Mouse (Mus musculus) heart, adult 18-20 months (tissue): ENCODE results near the gene Duxbl3. TPM values are rescaled to one million over a fixed set of nuclear protein-coding genes. Genes with fewer than 3 reads are reported as not detected.
"Not testable (repeated sequence)": the region's sequence is repeated elsewhere in the genome, so short reads cannot be mapped to it uniquely, and the experiment has no call there.

Source experiments
- DNase-seq, 2 experiments: peaks; one replicate each; pipeline ENCODE4 v3.0.0; 2021 to 2022; ENCODE audit warnings: mixed read lengths in 1 of 2
- long read RNA-seq, 2 experiments: library from polyadenylated mRNA; stranded (forward); transcript quantifications; one replicate each; pipeline ENCODE4 v2.0.0; 2021
- total RNA-seq, 2 experiments: library from RNA; stranded (reverse); gene quantifications; 2 replicates each; pipeline ENCODE4 v1.2.3; 2021

Duxbl3 gene
- total RNA-seq, result not detected
- long read RNA-seq, experiment 1, result 0 reads
- long read RNA-seq, experiment 2, result 0 reads

GRCm38 (mm10) chr14:26257756-26258617, at the start of gene Duxbl3:
TSS of gene Duxbl3 (plus strand) at chr14:26257962.
- not testable (repeated sequence) for DNase-seq

- not testable (repeated sequence) for DNase-seq
Measured at GRCm38 (mm10) chr14:26216233-26217000, 41.3 kb upstream of the Duxbl3 start.

- not testable (repeated sequence) for DNase-seq
Measured at GRCm38 (mm10) chr14:26237183-26237582, 20.6 kb upstream of the Duxbl3 start.

GRCm38 (mm10) chr14:26258729-26259128, 967 bp downstream of the Duxbl3 start:
- not testable (repeated sequence) for DNase-seq

GRCm38 (mm10) chr14:26286737-26287136, 29.0 kb downstream of the Duxbl3 start:
- DNase-seq, result not testable (repeated sequence)

GRCm38 (mm10) chr14:26293859-26294258, 36.1 kb downstream of the Duxbl3 start:
- DNase-seq, result no peak

GRCm38 (mm10) chr14:26297055-26297454, 39.3 kb downstream of the Duxbl3 start:
- DNase-seq, result no peak

GRCm38 (mm10) chr14:26297484-26297883, 39.7 kb downstream of the Duxbl3 start:
- DNase-seq, result no peak

GRCm38 (mm10) chr14:26303111-26303510, 45.3 kb downstream of the Duxbl3 start:
- peak; percentile 22 to 75 for DNase-seq

GRCm38 (mm10) chr14:26306032-26306431, 48.3 kb downstream of the Duxbl3 start:
- no peak for DNase-seq

- DNase-seq, result no peak
Measured at GRCm38 (mm10) chr14:26308813-26309212, 51.1 kb downstream of the Duxbl3 start.

GRCm38 (mm10) chr14:26309511-26309910, 51.7 kb downstream of the Duxbl3 start:
- DNase-seq, result no peak

GRCm38 (mm10) chr14:26316246-26316730, 58.5 kb downstream of the Duxbl3 start:
- peak; percentile 13 to 17 for DNase-seq

Other genes with a start within 250 kb of the Duxbl3 start
- gene Gm9780, start 215.3 kb upstream of the Duxbl3 start, total RNA-seq, result 10 to 100 TPM; 14.1 to 17.5 TPM
- gene Tmem254c, start 190.6 kb upstream of the Duxbl3 start, total RNA-seq, result 1 to 10 TPM; 1.6 to 4.7 TPM
- not detected for gene Cphx2, start 176.4 kb upstream of the Duxbl3 start, total RNA-seq
- not detected for gene Cphx3, start 175.7 kb upstream of the Duxbl3 start, total RNA-seq
- not detected for gene Duxbl2, start 139.6 kb upstream of the Duxbl3 start, total RNA-seq
- 10 to 100 TPM; 44.7 to 50.6 TPM for gene Plac9b, start 75.5 kb upstream of the Duxbl3 start, total RNA-seq
- gene Tmem254b, start 50.9 kb upstream of the Duxbl3 start, total RNA-seq, result 1 to 10 TPM; 3.2 to 4.5 TPM